Mouse (Mus musculus) brain, embryonic 14.5 days (tissue): ENCODE data around the gene Fzr1.

ENCODE experiments used
- CTCF ChIP-seq: fragments of 200-500 bp; IDR thresholded peaks from 2 replicates; pipeline ENCODE4 v1.5.1; 2012; ENCODE audit warnings: inconsistent platforms, mild to moderate bottlenecking, moderate library complexity, borderline replicate concordance; ENCODE audit not compliant: insufficient read depth, insufficient read length; ENCODE audit errors: extremely low read depth
- POLR2A ChIP-seq: fragments of 200-500 bp; IDR thresholded peaks from 2 replicates; pipeline ENCODE4 v1.6.1; 2012; ENCODE audit warnings: mild to moderate bottlenecking, inconsistent platforms, borderline replicate concordance; ENCODE audit not compliant: poor library complexity, insufficient read depth, insufficient read length, severe bottlenecking; ENCODE audit errors: extremely low read depth

GRCm38 (mm10) chr10:81399296-81399695 is 21.0 kb upstream of the Fzr1 start:
- no peak for TF ChIP-seq POLR2A
- TF ChIP-seq CTCF = no peak
